Mouse (Mus musculus): ENCODE results near the gene Tlr9.

The Tlr9 gene

DNA sequence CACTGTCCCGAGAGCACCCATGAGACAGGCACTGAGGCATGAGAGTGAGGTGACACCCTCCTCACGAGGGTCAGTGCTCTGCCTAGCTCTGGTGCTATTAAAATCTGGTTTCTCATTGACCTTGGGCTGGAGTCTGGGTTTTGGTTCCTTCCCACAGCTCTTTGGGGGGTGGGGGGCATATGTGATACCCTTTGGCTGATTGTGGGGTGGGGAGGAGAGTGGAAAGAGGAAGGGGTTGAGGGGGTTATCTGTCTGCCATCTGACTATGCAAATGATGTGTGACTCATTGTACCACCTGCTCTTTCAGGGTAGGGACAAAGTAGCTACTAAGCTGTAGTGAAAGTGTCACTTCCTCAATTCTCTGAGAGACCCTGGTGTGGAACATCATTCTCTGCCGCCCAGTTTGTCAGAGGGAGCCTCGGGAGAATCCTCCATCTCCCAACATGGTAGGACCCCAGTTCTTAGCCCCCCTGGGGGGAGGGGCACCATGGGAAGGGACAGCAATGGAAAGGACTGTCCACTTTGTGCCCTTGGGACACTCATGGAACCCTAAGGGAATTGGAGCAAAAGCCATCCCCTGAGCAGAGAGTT, at the start of gene Tlr9:
Tlr9 (plus strand) TSS at position 338 of the 591 bp plus-strand sequence.
- no peak for DNase-seq

DNA sequence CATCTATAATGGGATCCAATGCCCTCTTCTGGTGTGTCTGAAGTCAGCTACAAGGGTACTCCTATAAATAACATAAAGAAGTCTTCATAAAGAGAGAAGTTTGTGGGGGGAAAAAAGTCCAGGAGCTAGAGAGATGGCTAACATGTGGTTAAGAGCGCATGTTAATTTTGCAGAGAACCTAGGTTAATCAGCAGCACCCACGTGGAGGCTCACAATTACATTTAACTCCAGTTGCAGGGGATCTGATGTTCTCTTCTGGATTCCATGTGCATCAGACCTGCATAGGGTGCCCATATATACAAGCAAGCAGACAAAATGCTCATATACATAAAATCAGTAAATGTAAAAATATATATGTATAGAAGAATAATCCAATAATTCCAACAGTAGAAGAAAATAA, 49.0 kb upstream of the Tlr9 start:
- no peak for DNase-seq

DNA sequence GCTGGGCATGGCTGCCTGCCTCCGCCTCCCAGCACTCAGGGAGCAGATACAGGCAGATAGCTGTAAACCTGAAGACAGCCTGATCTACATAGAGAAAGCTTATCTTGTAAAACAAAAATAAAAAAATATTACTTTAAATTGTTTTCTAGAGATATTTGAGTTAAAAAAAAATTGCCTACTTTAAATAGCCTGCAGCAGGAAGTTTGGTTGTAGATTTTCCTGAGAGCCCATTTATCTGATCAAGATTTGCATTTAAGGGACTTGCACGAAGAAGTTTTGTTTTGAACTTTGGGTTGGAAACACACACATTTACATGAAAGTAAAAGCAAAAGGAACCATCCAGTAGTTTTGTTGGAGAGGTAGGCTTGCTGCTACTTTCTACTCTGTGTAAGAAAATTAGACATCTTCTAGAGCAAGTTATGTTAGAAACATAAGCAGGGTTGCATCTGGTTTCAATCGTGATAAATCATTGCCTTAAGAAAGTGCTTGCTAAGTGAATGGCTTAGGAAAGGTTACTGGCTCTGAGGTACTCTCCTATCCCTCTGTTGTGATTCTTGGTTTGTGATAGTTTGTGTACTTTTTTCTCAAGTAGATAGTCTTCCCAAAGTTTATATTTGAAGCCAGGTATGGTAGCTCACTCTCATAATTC, 46.7 kb upstream of the Tlr9 start:
- no peak for DNase-seq

DNA sequence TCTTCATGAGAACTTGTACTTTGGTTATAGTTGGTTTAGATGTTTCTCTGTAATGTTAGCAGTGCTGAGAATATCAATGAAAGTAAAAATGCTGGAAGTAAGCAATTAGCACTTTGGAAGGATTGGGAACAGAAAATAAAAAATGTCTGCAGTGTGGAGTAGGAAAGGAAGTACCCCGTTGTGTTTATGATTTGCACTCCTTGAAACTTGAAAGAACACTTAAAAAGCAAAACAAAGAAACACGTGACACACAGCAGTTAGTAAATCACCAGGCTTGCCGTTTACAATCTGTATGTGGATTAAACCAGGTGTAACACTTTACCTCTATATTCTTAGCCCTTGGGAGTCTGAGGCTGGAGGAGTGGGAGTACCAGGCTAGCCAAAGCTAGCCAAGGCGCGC, 45.6 kb upstream of the Tlr9 start:
- no peak for DNase-seq

DNA sequence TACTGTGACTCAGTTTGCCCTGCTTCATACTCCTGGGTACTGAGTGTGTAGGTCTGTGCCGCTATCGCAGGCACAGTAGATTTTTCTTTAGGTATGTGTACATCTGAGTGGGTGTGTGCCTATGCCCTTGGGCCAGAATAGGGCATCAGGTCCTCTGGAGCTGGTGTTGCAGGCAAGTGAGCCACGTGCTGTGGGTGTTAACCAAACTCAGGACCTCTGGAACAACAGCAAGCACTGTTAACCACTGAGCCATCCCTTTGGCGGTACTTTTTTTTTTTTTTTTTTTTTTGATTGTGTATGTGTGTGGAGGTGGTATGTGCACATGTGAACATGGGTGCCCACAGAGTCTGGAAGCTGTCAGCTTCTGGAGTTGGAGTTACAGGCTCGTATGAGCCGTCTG, 44.6 kb upstream of the Tlr9 start:
- no peak for DNase-seq

DNA sequence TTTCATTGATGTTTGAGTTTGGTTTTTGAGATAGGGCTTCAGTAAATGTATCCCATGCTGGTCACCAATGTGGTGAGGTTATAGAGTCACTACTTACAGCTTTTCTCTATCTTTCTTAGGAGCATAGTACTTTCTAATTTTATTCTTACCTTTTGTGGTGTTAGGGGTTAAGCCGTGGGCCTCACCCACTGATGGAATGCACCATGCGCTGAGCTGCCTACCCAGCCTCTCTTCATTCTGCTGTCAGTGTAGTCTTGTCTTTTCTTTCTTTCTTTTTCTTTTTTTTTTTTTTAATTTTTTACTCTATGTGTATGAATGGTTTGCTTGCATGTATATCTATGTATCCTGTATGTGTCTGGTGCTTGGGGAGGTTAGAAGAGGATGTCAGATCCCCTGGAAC, 42.9 kb upstream of the Tlr9 start:
- no peak for DNase-seq

DNA sequence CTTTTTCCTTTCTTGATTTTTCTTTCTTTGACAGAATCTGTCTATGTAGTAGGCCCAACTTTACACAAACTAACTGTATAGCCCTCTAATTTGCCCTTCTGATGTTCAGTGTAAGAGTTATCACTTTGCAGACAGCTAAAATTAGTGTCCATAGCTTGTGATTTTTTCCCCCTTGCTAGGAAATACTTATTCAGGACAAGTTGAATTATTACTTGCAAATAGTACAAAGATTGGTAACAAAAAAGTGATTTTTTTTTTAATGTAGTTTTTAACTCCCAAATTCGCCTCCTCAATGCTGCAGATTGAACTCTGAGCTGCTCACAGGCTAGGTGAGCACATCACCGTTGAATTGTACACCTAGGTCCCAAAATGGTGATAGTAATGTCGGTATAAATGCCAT, 42.4 kb upstream of the Tlr9 start:
- DNase-seq, result no peak

DNA sequence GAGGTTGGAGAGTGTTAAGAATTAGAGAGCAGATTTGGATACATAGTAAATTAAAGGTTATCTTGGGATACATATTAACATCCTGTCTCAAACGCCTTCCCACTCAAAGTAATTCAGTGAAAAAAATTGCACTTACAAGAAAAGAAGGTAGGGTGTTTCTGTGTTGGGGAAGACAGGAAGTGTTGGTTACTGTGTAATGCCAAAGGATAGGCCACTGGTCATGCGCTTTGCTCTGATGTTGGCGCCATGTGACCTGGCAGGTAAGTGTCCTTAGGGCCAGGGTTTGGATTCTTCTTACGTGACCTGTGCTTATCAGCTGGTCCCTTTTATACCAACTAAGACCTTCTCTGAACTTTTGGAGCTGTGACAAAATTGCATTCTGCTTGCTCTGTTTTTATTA, 40.3 kb upstream of the Tlr9 start:
- DNase-seq, result no peak

DNA sequence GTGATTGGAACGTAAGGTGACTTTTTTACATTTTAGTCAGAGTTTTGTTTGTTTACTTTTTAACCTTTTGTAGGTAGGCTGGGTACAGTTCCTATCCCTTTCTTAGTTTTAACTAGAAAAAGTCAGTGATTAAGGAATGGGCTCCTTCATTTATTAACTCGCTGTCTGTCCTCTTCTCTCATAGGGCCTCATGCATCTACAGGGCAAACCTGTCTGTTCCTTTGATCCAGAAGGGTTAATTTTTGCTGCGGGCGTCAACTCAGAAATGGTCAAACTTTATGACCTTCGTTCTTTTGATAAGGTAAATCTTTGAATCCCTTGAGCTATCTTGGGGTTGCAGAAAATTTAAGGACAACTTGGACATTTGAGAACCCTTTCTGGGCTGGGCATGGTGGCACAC, 38.4 kb upstream of the Tlr9 start:
- no peak for DNase-seq

DNA sequence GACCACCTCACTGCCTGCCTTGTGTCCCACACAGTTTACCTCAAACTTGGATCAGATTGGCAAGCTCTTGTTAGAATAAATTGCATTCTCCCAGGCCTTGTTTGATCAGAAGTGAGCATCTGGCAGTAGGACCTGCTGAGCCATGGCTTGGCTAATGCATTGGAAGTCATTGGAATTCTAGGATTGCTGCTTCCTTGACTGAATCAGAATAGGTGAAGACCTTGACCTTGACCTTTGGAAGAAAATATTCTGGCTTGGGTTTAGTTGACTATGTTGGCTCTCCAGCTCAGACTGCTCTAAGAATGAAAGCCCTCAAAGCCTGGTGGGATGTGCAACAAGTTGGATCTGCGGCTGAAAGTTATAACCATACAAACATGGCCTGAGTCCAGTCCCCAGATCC, 31.0 kb upstream of the Tlr9 start:
- DNase-seq, result no peak

DNA sequence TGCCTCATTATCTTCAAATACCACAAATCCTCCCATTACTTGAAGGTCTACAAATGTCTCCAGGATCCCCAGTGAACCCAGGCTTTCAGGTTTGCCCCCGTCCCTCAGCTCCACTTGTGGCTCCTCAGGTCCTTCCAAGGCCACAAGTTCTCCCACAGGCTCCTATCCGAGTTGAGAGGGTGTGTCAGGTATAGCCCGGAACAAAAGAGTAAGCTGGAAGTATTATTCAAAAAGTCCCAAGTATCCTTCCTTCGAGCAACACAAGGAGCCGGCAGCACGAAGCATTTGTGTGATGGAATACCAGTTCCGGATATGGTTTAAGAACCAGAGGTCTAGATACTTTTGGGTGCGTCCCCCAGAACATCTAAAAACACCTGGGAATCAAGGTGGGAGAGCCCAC, 30.4 kb upstream of the Tlr9 start:
- DNase-seq, result no peak

DNA sequence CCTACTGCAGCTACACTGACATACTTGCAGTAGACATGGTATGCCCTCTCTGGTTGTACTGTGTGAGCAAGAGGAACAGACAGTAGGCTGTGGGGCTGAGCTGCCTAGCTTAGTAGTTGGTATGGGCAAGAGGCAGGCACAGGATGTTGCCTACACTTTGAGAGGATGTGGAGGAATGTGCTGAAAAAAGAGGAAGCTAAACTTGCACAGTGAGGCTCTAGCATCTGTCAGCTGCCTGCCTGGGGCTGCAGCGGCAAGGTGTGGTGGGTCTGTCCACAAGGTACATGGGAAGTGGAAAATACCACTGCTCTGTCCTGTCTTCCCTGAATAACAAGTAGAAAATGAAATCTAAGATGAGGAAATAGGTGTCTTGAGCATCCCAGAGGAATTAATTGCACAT, 29.4 kb upstream of the Tlr9 start:
- DNase-seq, result no peak

DNA sequence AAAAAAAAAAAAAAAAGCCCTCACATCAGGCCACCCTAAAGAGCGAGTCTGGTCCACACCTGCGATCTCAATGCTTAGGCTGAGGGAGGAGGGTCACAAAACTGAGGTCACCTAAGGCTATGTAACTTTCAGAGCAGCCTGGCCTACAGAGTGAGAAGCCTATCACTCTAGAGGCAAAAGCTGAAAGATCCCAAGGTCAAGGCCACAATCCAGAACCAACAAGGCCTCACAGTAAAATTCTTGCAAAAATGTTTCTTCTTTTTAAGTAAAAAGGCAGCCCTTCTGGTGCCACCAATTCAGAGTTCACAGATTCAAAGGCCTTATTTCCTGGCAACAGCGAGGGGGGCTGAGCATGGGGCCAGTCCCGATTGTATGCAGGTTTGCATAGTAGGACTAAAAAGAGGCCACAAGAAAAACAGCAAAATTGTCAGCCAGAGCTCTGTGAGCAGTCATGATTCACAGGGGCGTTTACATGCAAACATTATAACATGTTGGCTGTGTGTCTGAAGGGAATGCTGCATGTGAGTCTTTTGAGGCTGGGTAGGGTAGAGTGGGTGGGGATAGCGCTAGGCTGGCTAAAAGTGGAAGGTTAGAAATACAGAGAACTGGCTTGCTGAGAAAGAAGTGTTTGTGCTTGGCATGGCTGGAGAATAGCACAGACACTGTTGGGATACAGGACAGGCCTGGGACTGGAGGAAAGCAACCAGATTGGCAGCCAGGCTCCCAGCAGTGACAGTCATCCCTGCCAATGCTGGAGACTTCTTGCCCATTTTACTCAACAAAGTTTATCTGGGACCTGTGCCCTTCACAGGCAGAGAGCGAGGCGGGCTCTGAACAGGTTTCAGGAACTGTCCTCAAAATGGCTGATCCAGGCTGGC, 28.2 kb upstream of the Tlr9 start:
- DNase-seq, result no peak

DNA sequence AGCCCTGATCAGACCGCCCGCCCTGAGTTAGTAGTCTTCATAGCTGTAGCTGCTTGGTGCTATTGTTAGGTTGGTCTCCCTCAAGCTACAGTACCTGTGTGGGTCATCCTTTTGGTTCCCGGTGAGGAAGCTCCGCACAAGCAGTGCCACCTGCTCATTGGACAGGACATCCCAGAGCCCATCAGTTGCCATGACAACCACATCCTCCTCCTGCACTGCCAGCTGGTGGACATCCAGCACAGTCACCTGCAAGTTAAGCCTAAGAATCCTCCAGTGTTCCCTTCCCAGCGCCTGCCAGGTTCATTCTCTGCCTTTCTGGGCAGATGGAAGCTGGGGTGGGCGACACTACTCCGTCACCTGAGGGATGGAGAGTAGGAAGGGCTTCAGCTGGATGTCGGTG, 26.7 kb upstream of the Tlr9 start:
- DNase-seq, result no peak

DNA sequence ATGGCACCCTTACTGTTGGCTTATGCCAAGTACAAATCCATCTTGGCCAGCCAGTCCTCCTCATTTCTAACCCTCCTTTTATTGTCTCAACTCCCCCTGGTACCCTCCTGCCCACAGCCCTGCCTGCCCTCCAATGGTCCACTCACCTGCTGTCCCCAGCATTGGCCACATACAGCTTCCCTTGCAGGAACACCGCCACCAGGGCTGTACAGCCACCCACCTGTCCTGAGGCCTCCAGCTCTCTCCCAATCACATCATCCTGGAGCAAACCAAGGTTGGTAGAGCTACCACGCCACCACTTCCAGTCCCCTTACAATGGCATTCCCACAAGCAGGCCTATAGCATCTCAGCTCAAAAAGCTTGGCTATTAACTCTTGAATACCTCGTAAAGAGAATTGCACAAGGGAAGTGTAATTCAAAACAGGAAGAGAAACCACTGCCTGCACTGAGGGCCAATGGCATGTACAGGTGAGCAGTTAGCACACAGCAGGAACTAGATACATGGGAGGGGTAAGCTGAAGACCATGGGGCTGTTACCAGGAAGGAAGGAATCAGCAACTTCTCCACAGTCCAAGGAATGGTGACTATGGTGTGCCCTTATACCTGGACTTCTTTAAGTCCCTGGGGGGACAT, 25.2 kb upstream of the Tlr9 start:
- no peak for DNase-seq

DNA sequence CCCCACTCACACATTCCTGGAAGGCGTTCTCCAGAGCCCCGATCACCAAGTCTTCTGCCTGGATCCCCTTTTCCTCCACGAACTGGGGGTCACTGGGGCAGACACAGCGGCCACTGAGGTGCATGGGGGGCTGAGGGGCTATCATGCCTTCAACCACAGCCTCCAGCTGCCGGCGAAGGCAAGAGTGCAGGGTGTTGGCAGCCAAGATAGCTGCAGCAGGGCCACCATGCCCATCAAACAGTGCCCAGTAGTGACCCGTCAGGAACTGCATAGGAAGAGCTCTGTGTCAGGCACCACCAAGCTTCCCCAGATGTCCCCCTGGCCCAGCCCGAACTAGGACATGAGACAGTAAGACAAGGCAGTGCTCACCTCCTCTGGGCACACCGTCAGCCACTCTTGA, 24.7 kb upstream of the Tlr9 start:
- no peak for DNase-seq

DNA sequence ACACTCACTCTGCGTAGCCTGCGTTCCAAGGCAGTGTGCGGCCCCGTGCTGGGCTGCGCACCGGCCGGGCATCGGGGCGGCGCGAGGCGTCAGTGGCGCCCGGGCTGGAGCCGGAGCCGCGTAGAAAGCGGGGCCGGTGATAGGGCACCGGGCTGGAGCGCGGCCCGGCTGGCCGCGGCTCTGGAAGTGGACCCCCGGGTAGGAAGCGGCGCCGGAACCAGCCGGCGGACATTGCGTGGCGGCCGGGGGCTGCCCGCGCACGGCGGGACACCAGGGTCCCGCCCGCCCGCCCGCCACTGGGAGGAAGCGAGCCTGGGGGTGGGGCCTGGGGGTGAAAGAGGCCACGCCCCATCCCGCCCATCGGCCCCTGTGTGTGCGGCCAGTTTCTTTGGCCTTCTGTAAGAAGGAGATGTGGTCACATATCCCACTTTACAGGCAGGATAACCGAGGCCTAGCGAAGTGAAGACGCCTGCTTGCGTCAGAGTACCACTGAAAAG, 23.4 kb upstream of the Tlr9 start:
- DNase-seq, result peak; percentile 86

DNA sequence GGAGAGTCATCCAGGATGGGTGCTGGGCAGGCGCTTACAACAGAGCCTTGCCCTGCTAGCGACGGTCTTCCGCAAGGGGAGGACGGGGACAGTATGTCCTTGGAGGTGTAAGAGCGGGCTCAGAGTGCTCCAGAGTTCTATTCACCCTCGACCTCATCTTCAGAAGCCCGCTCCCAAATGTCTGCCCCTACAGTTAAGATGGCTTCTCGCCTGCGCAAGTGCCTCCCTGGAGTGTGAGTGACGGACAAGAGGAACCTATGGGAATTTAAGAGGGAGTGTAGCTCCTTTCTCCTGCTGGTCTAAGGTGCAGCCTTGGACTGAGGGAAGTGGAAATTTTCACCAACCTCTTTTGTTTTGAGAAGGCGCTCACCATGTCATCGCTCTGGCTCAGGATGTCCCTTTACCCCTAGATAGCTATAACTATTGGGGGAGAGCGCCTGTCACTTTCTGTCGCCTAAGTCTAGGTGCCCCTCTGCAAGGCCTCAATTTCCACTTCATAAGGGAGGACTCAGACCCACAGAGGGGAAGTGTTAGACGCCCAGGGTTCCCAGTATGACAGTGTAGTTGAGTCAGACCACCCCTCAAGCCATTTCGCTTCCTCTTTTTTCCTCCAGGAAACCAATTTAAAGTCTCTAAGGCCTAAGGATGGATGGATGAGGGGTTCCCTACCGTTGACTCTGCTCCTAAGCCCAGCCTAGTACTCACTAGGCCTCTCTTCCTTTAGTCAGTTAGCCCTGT, 22.7 kb upstream of the Tlr9 start, which contains the start of gene Ppm1m:
Ppm1m (minus strand) TSS at position 212 of the 738 bp plus-strand sequence.
- DNase-seq, result no peak

DNA sequence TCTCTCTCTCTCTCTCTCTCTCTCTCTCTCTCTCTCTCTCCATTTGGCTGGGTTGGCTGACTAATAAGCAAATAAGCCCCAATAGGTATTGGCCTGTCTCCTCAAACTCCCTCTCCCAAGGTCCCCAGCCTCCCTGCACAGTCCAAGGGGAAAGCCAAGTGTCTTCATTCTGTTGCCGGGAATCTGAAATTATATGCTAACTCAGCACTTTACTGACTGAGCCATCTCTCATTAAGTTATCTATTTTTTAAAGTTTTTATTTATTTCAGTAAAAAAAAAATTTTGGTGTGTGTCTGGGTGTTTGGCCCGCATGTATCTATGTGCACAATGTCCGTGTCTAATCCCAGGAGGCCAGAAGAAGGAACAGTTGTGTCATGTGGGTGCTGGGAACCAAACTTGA, 20.5 kb upstream of the Tlr9 start:
- DNase-seq, result no peak

DNA sequence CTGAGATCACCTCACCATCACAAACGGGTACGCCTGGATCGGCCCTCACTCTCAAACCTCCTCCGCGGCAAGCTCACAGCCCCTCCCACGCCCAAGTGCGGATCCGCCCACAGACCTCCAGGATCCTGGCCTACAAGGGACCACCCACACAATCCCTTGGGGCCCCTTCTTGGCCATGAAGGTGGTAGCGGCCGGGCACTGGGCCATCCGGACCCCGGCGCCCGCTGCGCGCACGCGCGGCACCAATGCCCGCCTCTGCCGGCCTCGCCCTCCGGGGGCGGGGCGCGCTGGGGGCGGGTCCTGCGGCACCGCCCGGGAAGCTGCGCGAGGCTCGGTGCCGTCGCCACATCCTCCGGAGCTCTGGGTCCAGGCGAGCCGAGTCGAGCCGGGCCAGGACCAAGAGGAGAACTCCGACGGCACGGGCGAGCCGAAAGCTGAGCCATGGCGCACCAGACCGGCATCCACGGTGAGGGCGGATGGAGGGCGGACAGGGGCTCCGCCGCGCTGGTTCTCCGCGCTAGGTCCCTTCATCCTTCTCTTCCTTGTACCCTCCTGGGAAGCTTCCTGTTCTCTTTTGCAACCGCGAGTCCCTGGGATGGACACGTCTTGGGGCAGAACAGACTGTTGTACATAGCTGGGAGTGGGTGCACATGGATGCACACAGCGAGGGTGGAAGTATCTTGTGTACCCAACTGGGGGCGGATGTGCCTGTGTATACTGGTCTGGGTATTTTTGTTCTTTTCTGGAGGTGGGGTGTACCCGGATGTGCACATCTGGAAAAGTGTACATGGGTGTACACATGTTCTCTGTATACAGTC, 19.4 kb upstream of the Tlr9 start, which contains the start of gene Twf2:
Twf2 (plus strand) TSS at position 290 of the 818 bp plus-strand sequence.
- peak; percentile 92 for DNase-seq

DNA sequence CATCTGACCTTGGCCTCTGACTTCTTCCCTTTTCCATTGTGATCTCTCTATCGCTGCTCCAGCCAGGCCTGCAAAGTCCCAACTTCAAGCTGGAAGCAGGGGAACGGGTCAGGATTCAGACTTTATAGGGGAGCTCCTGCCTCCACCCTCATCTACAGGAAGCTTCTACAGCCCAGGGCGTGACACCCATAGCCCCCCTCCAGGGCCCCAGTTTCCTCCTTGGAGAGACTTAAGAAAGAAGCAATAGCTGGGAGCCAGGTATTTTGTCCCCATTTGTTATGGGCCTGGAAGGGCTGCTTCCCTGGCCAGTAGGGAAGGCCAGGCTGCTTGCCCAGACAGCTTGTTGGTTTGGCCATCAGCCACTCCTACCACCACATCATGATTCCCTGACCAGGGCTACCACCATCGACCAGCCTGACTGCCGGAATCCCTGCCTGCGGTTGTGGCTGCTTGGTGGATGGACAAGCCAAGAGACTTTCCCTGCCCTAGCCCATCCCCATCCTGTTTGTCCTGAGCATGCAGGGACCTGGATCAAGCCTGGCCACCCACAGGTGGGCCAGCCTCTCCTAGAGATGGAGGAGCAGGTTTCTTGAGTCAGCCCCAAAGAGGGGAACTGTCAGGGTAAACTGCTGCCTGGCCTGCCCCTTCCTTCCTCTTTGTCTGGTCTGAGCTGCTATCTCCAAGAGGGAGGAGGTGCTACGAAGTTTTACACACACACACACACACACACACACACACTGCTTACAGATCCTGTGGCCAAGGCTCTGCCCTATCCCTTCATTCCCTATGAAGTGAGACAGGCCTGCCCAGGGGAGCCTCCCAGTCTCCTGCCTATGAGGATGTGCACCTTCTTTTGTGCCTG, 18.2 kb upstream of the Tlr9 start:
- DNase-seq, result no peak

Measured in kidney, adult 18-20 months (tissue).